Mouse (Mus musculus) thymus, adult 2 months (tissue): ENCODE measurements at regions not wholly inside any gene's neighbourhood (a gene's known extent, or its start where the extent isn't known, plus 50 kb on each side); places are given as distances from the start of the nearest gene placed in this dataset.

Experiments
- CTCF ChIP-seq: fragments of 200-500 bp; IDR thresholded peaks from 2 replicates; pipeline ENCODE4 v1.5.1; 2012; ENCODE audit warnings: mild to moderate bottlenecking, control low read depth, low read length, moderate library complexity, borderline replicate concordance; ENCODE audit not compliant: control insufficient read depth, poor library complexity, insufficient read depth; ENCODE audit errors: extremely low read depth
- POLR2A ChIP-seq: fragments of 200-500 bp; IDR thresholded peaks from 2 replicates; pipeline ENCODE4 v1.6.1; 2012; ENCODE audit warnings: mild to moderate bottlenecking, low read length, control low read depth, moderate library complexity; ENCODE audit not compliant: control insufficient read depth, poor library complexity, insufficient read depth; ENCODE audit errors: extremely low read depth

DNA sequence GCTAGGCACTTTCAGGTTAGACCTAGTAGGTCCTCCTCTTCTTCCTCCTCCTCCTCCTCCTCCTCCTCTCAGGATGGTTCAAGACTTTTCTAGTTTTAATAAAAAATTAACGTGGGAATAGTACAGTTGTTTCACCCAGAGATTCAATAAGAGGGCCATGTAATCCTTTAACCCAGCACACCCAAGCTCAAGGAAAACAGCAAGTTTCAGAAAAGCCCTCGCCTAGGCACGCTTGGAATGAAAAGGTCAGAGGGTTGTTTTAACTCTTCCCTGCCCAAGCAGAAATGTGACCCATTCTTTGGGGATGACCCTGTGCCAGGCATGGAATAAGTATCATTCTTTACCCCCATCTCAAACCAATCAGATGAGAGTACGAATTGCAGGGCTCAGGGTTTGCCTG lies 124.1 kb downstream of the Utp6 start:
- no peak for TF ChIP-seq CTCF
- no peak for TF ChIP-seq POLR2A
